ENCODE assay signal across 8 mouse cellular contexts in genomic region chr5:122284183-122285028, GRCm38 (mm10). TPM values are rescaled to one million over a fixed set of nuclear protein-coding genes. Genes with fewer than 3 reads are reported as not detected.
DNase-seq lines count a peak whose midpoint lies in the region; ATAC-seq lines count a peak whose summit lies in the region.

Pptc7 (plus strand) TSS chr5:122284365.

- WGBS in hindbrain, embryonic 11.5 days = under 1% methylated on average over 73 of the region's 114 CpGs

- peak; percentile 92 for ATAC-seq in hindbrain, embryonic 11.5 days (ENCODE audit: low FRiP score)

- H3K4me3 ChIP-seq in hindbrain, embryonic 11.5 days (ENCODE audit: low read depth, low read length) = peak within 1 kb of the TSS; percentile 95

- no peaks in the 10 kb centered on the region for H3K27me3 ChIP-seq in hindbrain, embryonic 11.5 days (ENCODE audit: control insufficient read depth, insufficient read depth, low read length)

- peaks cover 3% of the 10 kb centered on the region; the same call in 1 of the 2 replicates for H3K4me1 ChIP-seq in hindbrain, embryonic 11.5 days (replicated peaks; ENCODE audit: control insufficient read depth, insufficient read depth, low read length)

- H3K9me3 ChIP-seq in hindbrain, embryonic 11.5 days (ENCODE audit: control insufficient read depth, low read length) = no peaks in the 10 kb centered on the region

- peak; percentile 62 for DNase-seq in MEL-GATA-1-ER (ENCODE audit: extremely low read depth, low read depth)
- DNase-seq in cerebellum, adult 9-10 months = peak; percentile 89
- DNase-seq in frontal cortex, adult 2 months (ENCODE audit: extremely low spot score in 1 of 2, low spot score in 1 of 2) = peak; percentile 75 to 91
- DNase-seq in hindbrain, embryonic 11.5 days (ENCODE audit: low spot score) = peak; percentile 94
- peak; percentile 86 to 92 for DNase-seq in layer of hippocampus, postnatal 10 days (ENCODE audit: low spot score in 2 of 2)
- DNase-seq in lung, postnatal 10 days = peak; percentile 91
- peak; percentile 87 for DNase-seq in ovary, postnatal 36 days (ENCODE audit: low spot score)
- peak; percentile 90 for DNase-seq in thymus, postnatal 25 days

- H3K4me2 ChIP-seq in hindbrain, embryonic 11.5 days (replicated peaks; ENCODE audit: low read depth, low read length) = peak within 1 kb of the TSS; percentile 97

- peak within 1 kb of the TSS; percentile 92 for H3K9ac ChIP-seq in hindbrain, embryonic 11.5 days (ENCODE audit: low read depth, low read length)

- peak within 1 kb of the TSS; percentile 72 for H3K27ac ChIP-seq in hindbrain, embryonic 11.5 days (ENCODE audit: low read depth, low read length)

- no peaks in the 10 kb centered on the region for H3K36me3 ChIP-seq in hindbrain, embryonic 11.5 days (ENCODE audit: control insufficient read depth, insufficient read depth, low read length)

RNA-seq across cellular contexts. Expression of gene Pptc7, which starts in this region (rescaled TPM):
- polyA plus RNA-seq in frontal cortex, adult 2 months (2012; rRNA removed) = 30.5 and 31.4 TPM in 2 replicates
- 8.1 and 8.4 TPM in 2 replicates for polyA plus RNA-seq in hindbrain, embryonic 11.5 days (2014; fragmentation: Nextera tagmentation; extraction: Ambion mirVana)
- 10 to 100 TPM; 26.1 to 27.3 TPM for total RNA-seq in layer of hippocampus, postnatal 10 days (2021)

Comparison
In these comparisons a context has a peak if more than half of its experiments do, and no peak if none do; other contexts are left out.
1. Peak in every context shown above with its lines: DNase-seq, ATAC-seq, H3K4me3 ChIP-seq and H3K27ac ChIP-seq.